Mouse (Mus musculus) spleen, postnatal 36 days (tissue): ENCODE results near the gene Nxph1.

Experiments
- DNase-seq, 2 experiments: peaks; one replicate each; pipeline ENCODE4 v3.0.0; 2022; ENCODE audit warnings: low spot score in 2 of 2, mixed read lengths in 1 of 2

The Nxph1 gene

GRCm38 (mm10) chr6:8970576-8970975 lies 22.3 kb downstream of the Nxph1 start:
- DNase-seq, result no peak

- DNase-seq, result no peak
These were observed 31.1 kb downstream of the Nxph1 start for GRCm38 (mm10) chr6:8979237-8979871.

- no peak for DNase-seq
These were observed 48.2 kb downstream of the Nxph1 start for GRCm38 (mm10) chr6:8996301-8996943.

- DNase-seq, result no peak
These were observed 49.1 kb downstream of the Nxph1 start for GRCm38 (mm10) chr6:8997326-8997725.

DNA sequence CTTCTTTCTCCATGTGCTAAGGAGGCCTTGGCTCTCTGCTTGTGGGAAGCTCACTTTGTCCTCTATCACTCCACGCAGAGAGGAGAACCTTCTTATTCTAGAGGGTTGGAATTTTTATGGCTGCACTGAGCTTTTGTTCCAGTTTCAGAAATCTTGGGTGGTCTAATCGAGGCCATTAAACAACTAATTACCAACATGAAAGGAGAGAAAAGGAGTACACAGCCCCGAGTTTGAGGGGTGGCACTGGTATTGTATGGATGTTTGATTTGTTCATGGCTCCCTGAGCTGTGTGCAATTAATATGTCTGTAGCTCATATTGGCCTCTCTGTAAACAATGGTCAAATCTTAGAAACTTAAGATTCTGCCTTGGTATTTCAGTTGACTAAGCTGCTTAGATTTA lies 54.5 kb downstream of the Nxph1 start:
- no peak for DNase-seq

DNA sequence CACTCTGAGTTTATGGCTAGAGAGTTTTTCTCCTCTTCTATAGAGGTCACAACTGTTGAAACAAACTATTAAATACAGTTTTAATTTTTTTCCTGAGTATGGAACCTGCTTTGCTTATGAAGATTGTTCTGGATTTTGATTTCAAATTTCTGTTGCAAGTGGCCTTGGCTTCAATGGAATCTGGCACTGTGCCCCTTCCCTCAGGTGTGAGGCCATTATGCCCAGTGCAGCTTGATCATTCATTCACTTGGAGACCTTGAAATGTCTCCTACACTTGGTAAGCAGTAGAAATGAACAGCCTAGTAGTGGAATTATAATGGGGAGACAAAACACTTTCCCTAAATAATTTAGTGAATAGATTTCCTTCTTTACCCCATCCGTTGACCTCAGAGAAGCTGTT lies 78.4 kb downstream of the Nxph1 start:
- DNase-seq, result no peak

- no peak for DNase-seq
These were observed 78.9 kb downstream of the Nxph1 start for GRCm38 (mm10) chr6:9027146-9027545.

- no peak for DNase-seq
These were observed 80.3 kb downstream of the Nxph1 start for GRCm38 (mm10) chr6:9028501-9028900.

GRCm38 (mm10) chr6:9039286-9039685 lies 91.1 kb downstream of the Nxph1 start:
- DNase-seq, result no peak

DNA sequence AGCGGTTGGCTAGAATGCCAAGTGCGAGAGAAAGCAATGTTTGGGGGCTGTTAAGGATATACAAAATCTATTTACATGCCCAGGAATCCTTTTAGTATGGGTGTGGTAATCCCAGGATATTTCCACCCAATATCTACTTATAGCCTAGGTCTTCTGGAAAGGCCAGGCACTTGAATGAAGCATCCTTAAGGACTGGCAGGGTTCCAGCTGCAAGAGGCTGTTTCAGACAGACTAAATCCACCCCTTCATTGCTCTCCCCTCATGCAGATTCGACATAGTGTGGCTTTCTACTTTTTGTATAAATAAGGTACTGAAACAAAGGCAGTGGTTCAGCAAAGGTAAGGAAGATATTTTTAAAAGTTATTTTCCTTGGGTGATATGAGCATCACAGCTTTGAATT lies 92.8 kb downstream of the Nxph1 start:
- no peak for DNase-seq

- DNase-seq, result no peak
These were observed 94.2 kb downstream of the Nxph1 start for GRCm38 (mm10) chr6:9042391-9042790.

DNA sequence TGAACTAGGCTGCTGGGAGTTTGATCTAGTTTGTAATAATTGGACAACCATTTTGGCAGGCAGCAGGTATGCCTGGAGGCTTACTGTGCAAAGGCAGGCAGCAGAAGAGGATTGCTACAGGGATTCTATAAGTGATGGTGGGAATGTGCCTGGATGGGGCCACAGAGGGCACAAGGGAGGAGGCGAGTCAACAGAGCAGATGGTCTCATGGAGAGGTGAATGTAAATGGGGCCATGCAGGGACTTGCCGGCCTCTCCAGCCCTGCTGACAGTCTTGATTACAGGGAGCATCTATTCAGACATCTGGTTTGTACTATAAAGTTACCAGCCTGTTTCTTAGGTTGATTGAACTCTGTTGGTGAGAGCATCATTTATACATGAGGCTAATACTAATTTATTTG lies 98.6 kb downstream of the Nxph1 start:
- no peak for DNase-seq

- DNase-seq, result no peak
These were observed 113.3 kb downstream of the Nxph1 start for GRCm38 (mm10) chr6:9061261-9062105.

GRCm38 (mm10) chr6:9066435-9066834 lies 118.2 kb downstream of the Nxph1 start:
- DNase-seq, result no peak

DNA sequence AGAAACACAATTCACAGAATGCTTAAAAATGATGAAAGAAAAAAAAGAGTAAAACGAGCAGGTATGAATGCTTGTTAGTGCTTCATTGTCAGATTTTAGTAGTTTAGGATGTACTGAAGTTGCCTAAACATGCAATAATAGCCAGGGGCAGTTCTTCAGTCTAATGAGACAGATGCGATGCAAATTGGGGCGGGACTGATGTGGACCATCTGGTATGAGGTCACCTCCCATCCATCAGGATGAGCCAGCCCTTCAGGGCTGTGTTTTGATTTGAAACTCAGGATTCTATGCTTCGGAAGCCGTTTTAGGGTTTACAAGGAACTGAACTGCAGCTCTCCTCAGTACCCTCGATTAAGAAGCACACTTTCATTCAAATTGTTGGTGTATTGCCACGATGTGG lies 121.7 kb downstream of the Nxph1 start:
- no peak for DNase-seq

GRCm38 (mm10) chr6:9076463-9076862 lies 128.2 kb downstream of the Nxph1 start:
- DNase-seq, result no peak

- DNase-seq, result no peak
These were observed 129.8 kb downstream of the Nxph1 start for GRCm38 (mm10) chr6:9077793-9078689.

GRCm38 (mm10) chr6:9083851-9084250 lies 135.6 kb downstream of the Nxph1 start:
- no peak for DNase-seq

GRCm38 (mm10) chr6:9097345-9097744 lies 149.1 kb downstream of the Nxph1 start:
- DNase-seq, result no peak

GRCm38 (mm10) chr6:9107366-9107765 lies 159.1 kb downstream of the Nxph1 start:
- no peak for DNase-seq

- no peak for DNase-seq
These were observed 170.9 kb downstream of the Nxph1 start for GRCm38 (mm10) chr6:9119136-9119535.
